Mouse (Mus musculus) MEL (cell line): ENCODE results near the gene Mei1. TPM values are rescaled to one million over a fixed set of nuclear protein-coding genes. Genes with fewer than 3 reads are reported as not detected.

Experiments
- DNase-seq: peaks from one replicate; pipeline ENCODE4 v3.0.0; 2011; ENCODE audit warnings: low read depth, low spot score
- H3K27ac ChIP-seq: 2 replicates; pipeline ENCODE4 v1.5.1; 2012; ENCODE audit warnings: low read depth, mild to moderate bottlenecking, control low read depth, low read length, moderate library complexity; ENCODE audit not compliant: control insufficient read depth
- H3K27me3 ChIP-seq, 2 experiments: fragments of 150-350 bp in 1 of 2; sonication (generic) in 1 of 2; 2 replicates each; pipeline ENCODE4 v1.6.1; 2012; ENCODE audit warnings: low read length in 2 of 2, mild to moderate bottlenecking in 2 of 2, improper control_type of control experiment in 1 of 2, moderate library complexity in 1 of 2; ENCODE audit not compliant: insufficient read depth in 2 of 2, control insufficient read depth in 1 of 2
- H3K36me3 ChIP-seq, 2 experiments: 2 replicates each; pipeline ENCODE4 v1.6.1; 2012 to 2014; ENCODE audit warnings: low read length in 2 of 2, improper control_type of control experiment in 1 of 2, inconsistent platforms in 1 of 2, mild to moderate bottlenecking in 1 of 2; ENCODE audit not compliant: insufficient read depth in 2 of 2, control insufficient read depth in 1 of 2
- H3K4me1 ChIP-seq, 2 experiments: fragments of 150-350 bp in 1 of 2; sonication (generic) in 1 of 2; 2 replicates each; pipeline ENCODE4 v1.6.1; 2012; ENCODE audit warnings: low read length in 2 of 2, improper control_type of control experiment in 1 of 2, mild to moderate bottlenecking in 1 of 2; ENCODE audit not compliant: insufficient read depth in 2 of 2, control insufficient read depth in 1 of 2
- H3K4me3 ChIP-seq, 2 experiments: fragments of 150-350 bp in 1 of 2; sonication (generic) in 1 of 2; 2 replicates each; pipeline ENCODE4 v1.5.1; 2012; ENCODE audit warnings: low read depth in 2 of 2, low read length in 2 of 2, mild to moderate bottlenecking in 2 of 2, moderate library complexity in 2 of 2, control low read depth in 1 of 2, improper control_type of control experiment in 1 of 2; ENCODE audit not compliant: control insufficient read depth in 1 of 2, insufficient read depth in 1 of 2
- H3K79me2 ChIP-seq: 2 replicates; pipeline ENCODE4 v1.6.1; 2012; ENCODE audit warnings: mild to moderate bottlenecking, low read length, moderate library complexity; ENCODE audit not compliant: control insufficient read depth, poor library complexity, insufficient read depth
- H3K9ac ChIP-seq: 2 replicates; pipeline ENCODE4 v1.6.1; 2012; ENCODE audit warnings: low read depth, mild to moderate bottlenecking, control low read depth, low read length, moderate library complexity; ENCODE audit not compliant: control insufficient read depth, poor library complexity, severe bottlenecking
- H3K9me3 ChIP-seq: fragments of 150-350 bp; sonication (generic); replicated peaks from 2 replicates; pipeline ENCODE4 v1.6.1; 2012; ENCODE audit warnings: mild to moderate bottlenecking, low read length, improper control_type of control experiment, moderate library complexity; ENCODE audit not compliant: insufficient read depth
- CHD2 ChIP-seq: IDR thresholded peaks from 2 replicates; pipeline ENCODE4 v1.6.1; 2011; ENCODE audit warnings: low read length, improper control_type of control experiment
- CTCF ChIP-seq, 3 experiments: IDR thresholded peaks in 2 of 3; conservative IDR thresholded peaks in 1 of 3; 2 replicates each; pipeline ENCODE4 v1.5.1; 2011 to 2012; ENCODE audit warnings: low read length in 3 of 3, low read depth in 2 of 3, mild to moderate bottlenecking in 2 of 3, improper control_type of control experiment in 1 of 3, inconsistent platforms in 1 of 3, mixed read lengths in 1 of 3, moderate library complexity in 1 of 3; ENCODE audit not compliant: control insufficient read depth in 1 of 3, insufficient read depth in 1 of 3, poor library complexity in 1 of 3, severe bottlenecking in 1 of 3
- E2F4 ChIP-seq: IDR thresholded peaks from 2 replicates; pipeline ENCODE4 v1.6.1; 2011; ENCODE audit warnings: low read depth, low read length, improper control_type of control experiment, borderline replicate concordance
- ELF1 ChIP-seq: IDR thresholded peaks from 2 replicates; pipeline ENCODE4 v1.6.1; 2014; ENCODE audit warnings: low read depth, mild to moderate bottlenecking, inconsistent platforms, low read length, improper control_type of control experiment, moderate library complexity
- EP300 ChIP-seq, 2 experiments: IDR thresholded peaks; 2 replicates each; pipeline ENCODE4 v1.6.1; 2011; ENCODE audit warnings: improper control_type of control experiment in 2 of 2, low read length in 2 of 2, low read depth in 1 of 2, mild to moderate bottlenecking in 1 of 2
- ETS1 ChIP-seq: IDR thresholded peaks from 2 replicates; pipeline ENCODE4 v1.6.1; 2012; ENCODE audit warnings: low read depth, mild to moderate bottlenecking, inconsistent platforms, low read length, improper control_type of control experiment, moderate library complexity
- KAT2A ChIP-seq: conservative IDR thresholded peaks from 2 replicates; pipeline ENCODE4 v1.6.1; 2012; ENCODE audit warnings: low read depth, low read length, improper control_type of control experiment, inconsistent platforms
- MAFK ChIP-seq: IDR thresholded peaks from 2 replicates; pipeline ENCODE4 v1.6.1; 2011; ENCODE audit warnings: low read depth, mild to moderate bottlenecking, low read length, improper control_type of control experiment, borderline replicate concordance
- MAZ ChIP-seq: IDR thresholded peaks from 2 replicates; pipeline ENCODE4 v1.6.1; 2012; ENCODE audit warnings: low read depth, mild to moderate bottlenecking, inconsistent platforms, low read length, improper control_type of control experiment
- MEF2A ChIP-seq: IDR thresholded peaks from 2 replicates; pipeline ENCODE4 v1.6.1; 2014; ENCODE audit warnings: low read depth, mild to moderate bottlenecking, inconsistent platforms, low read length, improper control_type of control experiment; ENCODE audit not compliant: poor library complexity, insufficient replicate concordance, severe bottlenecking; ENCODE audit errors: extremely low read depth
- MYB ChIP-seq: IDR thresholded peaks from 2 replicates; pipeline ENCODE4 v1.6.1; 2011; ENCODE audit warnings: mild to moderate bottlenecking, low read depth, low read length, improper control_type of control experiment
- MYC ChIP-seq: IDR thresholded peaks from 2 replicates; pipeline ENCODE4 v1.6.1; 2011; ENCODE audit warnings: low read depth, mild to moderate bottlenecking, low read length, improper control_type of control experiment, moderate library complexity
- POLR2AphosphoS5 ChIP-seq: IDR thresholded peaks from 2 replicates; pipeline ENCODE4 v1.6.1; 2012; ENCODE audit warnings: low read depth, borderline replicate concordance, mild to moderate bottlenecking, inconsistent platforms, low read length, moderate library complexity, mixed read lengths
- SMC3 ChIP-seq: IDR thresholded peaks from 2 replicates; pipeline ENCODE4 v1.6.1; 2011; ENCODE audit warnings: low read depth, low read length, improper control_type of control experiment
- TAL1 ChIP-seq: IDR thresholded peaks from 2 replicates; pipeline ENCODE4 v1.6.1; 2012; ENCODE audit warnings: mild to moderate bottlenecking, inconsistent platforms, low read length, moderate library complexity, mixed read lengths
- TBP ChIP-seq: IDR thresholded peaks from 2 replicates; pipeline ENCODE4 v1.8.0; 2011; ENCODE audit warnings: low read depth, low read length, improper control_type of control experiment
- TCF12 ChIP-seq: IDR thresholded peaks from 2 replicates; pipeline ENCODE4 v1.6.1; 2014; ENCODE audit warnings: low read depth, mild to moderate bottlenecking, inconsistent platforms, low read length, improper control_type of control experiment, moderate library complexity
- UBTF ChIP-seq: IDR thresholded peaks from 2 replicates; pipeline ENCODE4 v1.6.1; 2012; ENCODE audit warnings: low read depth, mild to moderate bottlenecking, inconsistent platforms, low read length, improper control_type of control experiment, moderate library complexity, borderline replicate concordance; ENCODE audit not compliant: insufficient read depth
- USF1 ChIP-seq: IDR thresholded peaks from 2 replicates; pipeline ENCODE4 v1.6.1; 2014; ENCODE audit warnings: low read depth, mild to moderate bottlenecking, inconsistent platforms, low read length, improper control_type of control experiment, moderate library complexity
- polyA plus RNA-seq, 2 experiments: library from polyadenylated mRNA; stranded (reverse) in 1 of 2; unstranded in 1 of 2; fragments of >175 nt in 1 of 2; fragments of >200 nt in 1 of 2; gene quantifications; 2 replicates each; pipeline versions ENCODE4 v1.2.1 to v1.2.4; 2012; ENCODE audit warnings: low replicate concordance in 2 of 2, low read depth in 1 of 2; ENCODE audit not compliant: insufficient read length in 2 of 2, insufficient read depth in 1 of 2, missing spikeins in 1 of 2
- total RNA-seq: library from RNA; depleted of rRNA; stranded (reverse); fragments of 300-350 nt; gene quantifications from 2 replicates; pipeline ENCODE4 v1.2.3, GENCODE M21; 2012

Mei1 gene
- total and polyA plus RNA-seq, 3 experiments, result not detected

GRCm38 (mm10) chr15:82156902-82157301, 87.1 kb downstream of the Mei1 start (continued):
- TF ChIP-seq TCF12, result peak; percentile 44; the same call in 1 of the 2 replicates
- TF ChIP-seq UBTF, result no peak
- TF ChIP-seq MYB, result no peak
- peak; percentile 89 for TF ChIP-seq ETS1
- no peak for TF ChIP-seq CTCF (IDR thresholded peaks at IDR 0.05 in 2 of 3, conservative IDR thresholded peaks at IDR 0.05 in 1 of 3; ENCODE audit: control insufficient read depth in 1 of 3, insufficient read depth in 1 of 3, low read depth in 2 of 3, low read length in 3 of 3, poor library complexity in 1 of 3, severe bottlenecking in 1 of 3)
- no peak for TF ChIP-seq USF1
- TF ChIP-seq MAFK, result no peak

- Histone ChIP-seq H3K4me3 (no peak overlapping the region), H3K9ac (no peak overlapping the region), H3K27me3 (no peaks in the 10 kb centered on the region), H3K4me1 (peaks cover 3 to 17% of the 10 kb centered on the region in 2 experiments), H3K9me3 (no peaks in the 10 kb centered on the region), H3K36me3 (peaks cover 2 to 16% of the 10 kb centered on the region in 2 experiments), H3K79me2 (peaks cover 33% of the 10 kb centered on the region), H3K27ac (no peak overlapping the region)
- DNase-seq, result no peak
- no peak for TF ChIP-seq MYB
- TF ChIP-seq USF1, result no peak
- TF ChIP-seq MAZ, result no peak
- no peak for TF ChIP-seq MYC
- TF ChIP-seq E2F4, result no peak
- no peak for TF ChIP-seq EP300 (IDR thresholded peaks at IDR 0.05; ENCODE audit: low read depth in 1 of 2, low read length in 2 of 2)
- no peak for TF ChIP-seq POLR2AphosphoS5
- TF ChIP-seq MEF2A, result no peak
- TF ChIP-seq ELF1, result no peak
- no peak for TF ChIP-seq SMC3
- TF ChIP-seq TAL1, result no peak
- TF ChIP-seq TBP, result no peak
- TF ChIP-seq KAT2A, result no peak
- TF ChIP-seq CHD2, result no peak
- TF ChIP-seq MAFK, result no peak
These were observed 88.6 kb downstream of the Mei1 start for GRCm38 (mm10) chr15:82158243-82159035.
